ENCODE assay signal across 15 mouse cellular contexts in genomic region chr6:56908397-56908796, GRCm38 (mm10). TPM values are rescaled to one million over a fixed set of nuclear protein-coding genes. Genes with fewer than 3 reads are reported as not detected.
DNase-seq lines count a peak whose midpoint lies in the region; ATAC-seq and TF ChIP-seq lines count a peak whose summit lies in the region.
"Had no signal": no experiment of that assay in that cellular context is flagged by ENCODE, and none has a peak within 500 bp of the region (broad histone marks: within the 10 kb centered on the region; RNA-seq: fewer than 3 reads in every experiment).

No protein-coding gene starts in this region.

- H3K36me3 ChIP-seq in heart, adult 2 months (ENCODE audit: control insufficient read depth, insufficient read depth, low read length): no peaks in the 10 kb centered on the region; the same call in 1 of the 2 replicates
- peaks cover 14% of the 10 kb centered on the region for H3K36me3 ChIP-seq in liver, embryonic 14.5 days (replicated peaks; ENCODE audit: control insufficient read depth, insufficient read depth, low read depth)
- H3K36me3 ChIP-seq: embryonic facial prominence, embryonic 15.5 days; forebrain, embryonic 15.5 days; heart, embryonic 13.5 days; hindbrain, embryonic 15.5 days had no signal

- H3K27me3 ChIP-seq in heart, adult 2 months (ENCODE audit: control insufficient read depth, insufficient read depth, low read length): no peaks in the 10 kb centered on the region
- H3K27me3 ChIP-seq in liver, embryonic 14.5 days (ENCODE audit: control insufficient read depth, insufficient read depth, low read length): no peaks in the 10 kb centered on the region
- H3K27me3 ChIP-seq: embryonic facial prominence, embryonic 15.5 days; forebrain, embryonic 15.5 days; heart, embryonic 13.5 days; hindbrain, embryonic 15.5 days; Patski had no signal

- TF ChIP-seq CTCF in heart, adult 2 months (IDR thresholded peaks at IDR 0.05): no peak
- TF ChIP-seq CTCF in liver, embryonic 14.5 days (IDR thresholded peaks at IDR 0.05; ENCODE audit: low read depth): no peak

- TF ChIP-seq POLR2A in heart, adult 2 months (IDR thresholded peaks at IDR 0.05; ENCODE audit: insufficient read depth, low read depth, low read length): no peak

- H3K4me3 ChIP-seq in heart, adult 2 months: no peak overlapping the region
- H3K4me3 ChIP-seq in liver, embryonic 14.5 days (ENCODE audit: insufficient read depth in 1 of 2, low read depth in 2 of 2, low read length in 2 of 2): no peak overlapping the region
- H3K4me3 ChIP-seq: embryonic facial prominence, embryonic 15.5 days; forebrain, embryonic 15.5 days; heart, embryonic 13.5 days; hindbrain, embryonic 15.5 days had no signal

- peak overlapping the region; percentile 72; the same call in 1 of the 2 replicates for H3K4me2 ChIP-seq in liver, embryonic 14.5 days (ENCODE audit: low read depth)
- H3K4me2 ChIP-seq: embryonic facial prominence, embryonic 15.5 days; forebrain, embryonic 15.5 days; hindbrain, embryonic 15.5 days had no signal

- H3K79me2 ChIP-seq in heart, adult 2 months (replicated peaks; ENCODE audit: control insufficient read depth, insufficient read depth, low read length): no peaks in the 10 kb centered on the region; the same call in none of the 2 replicates

- no peaks in the 10 kb centered on the region for H3K9me3 ChIP-seq in liver, embryonic 14.5 days (ENCODE audit: control insufficient read depth, low read length)
- H3K9me3 ChIP-seq: embryonic facial prominence, embryonic 15.5 days; forebrain, embryonic 15.5 days; heart, embryonic 13.5 days; hindbrain, embryonic 15.5 days had no signal

- no peak overlapping the region for H3K9ac ChIP-seq in heart, adult 2 months (ENCODE audit: low read depth, low read length)
- no peak overlapping the region for H3K9ac ChIP-seq in liver, embryonic 14.5 days (replicated peaks)
- H3K9ac ChIP-seq: embryonic facial prominence, embryonic 15.5 days; forebrain, embryonic 15.5 days; heart, embryonic 13.5 days; hindbrain, embryonic 15.5 days had no signal

- DNase-seq in heart, adult 11 months: peak; percentile 6
- DNase-seq in heart, adult 2 months: no peak
- peak; percentile 62 for DNase-seq in 416B (ENCODE audit: low read depth)
- no peak for DNase-seq in liver, embryonic 14.5 days (ENCODE audit: low read depth in 3 of 3, low spot score in 3 of 3)
- DNase-seq in kidney, adult 8-10 months: no peak
- no peak for DNase-seq in testis, postnatal 14 days (ENCODE audit: low spot score)
- DNase-seq in adrenal gland, adult 2 months: no peak

- 86% methylated on average over 2 of the region's 2 CpGs for WGBS in heart, adult 2 months
- 68% methylated on average over 2 of the region's 2 CpGs for WGBS in liver, embryonic 14.5 days (ENCODE audit: insufficient replicate concordance)

- ATAC-seq in liver, embryonic 14.5 days (ENCODE audit: insufficient read depth): no peak
- peak; percentile 75 for ATAC-seq in megakaryocyte, adult 5-6 weeks (ENCODE audit: poor library complexity, severe bottlenecking)
- ATAC-seq: forebrain, embryonic 15.5 days had no signal

- TF ChIP-seq EP300 in heart, adult 2 months (IDR thresholded peaks at IDR 0.05; ENCODE audit: insufficient read depth, low read depth, low read length): no peak
- no peak for TF ChIP-seq EP300 in liver, embryonic 14.5 days (IDR thresholded peaks at IDR 0.05; ENCODE audit: low read depth)

- intact Hi-C loops in heart, adult 2 months (cut with DNase I): loop anchor here (5.0 kb wide), 1 partner anchor 56 kb away; no protein-coding TSS in a partner anchor

- H3K27ac ChIP-seq in heart, adult 2 months: no peak overlapping the region
- peak overlapping the region; percentile 27 for H3K27ac ChIP-seq in liver, embryonic 14.5 days
- H3K27ac ChIP-seq: embryonic facial prominence, embryonic 15.5 days; forebrain, embryonic 15.5 days; heart, embryonic 13.5 days; hindbrain, embryonic 15.5 days had no signal

- H3K4me1 ChIP-seq in heart, adult 2 months (ENCODE audit: control insufficient read depth, insufficient read depth, low read length): peaks cover 3% of the 10 kb centered on the region
- peaks cover 80 to 88% of the 10 kb centered on the region in 2 experiments for H3K4me1 ChIP-seq in liver, embryonic 14.5 days (replicated peaks; ENCODE audit: control insufficient read depth in 2 of 2, insufficient read depth in 2 of 2, low read length in 1 of 2)

RNA-seq across cellular contexts. Expression of gene Nt5c3, which starts 15.3 kb away (rescaled TPM):
- 10 to 100 TPM; 62.4 to 75.5 TPM for total RNA-seq in heart, adult 2 months (2021)
- polyA plus RNA-seq in heart, adult 2 months (2012; rRNA removed): 16.9 and 49.2 TPM in 2 replicates
- polyA plus RNA-seq in liver, embryonic 14.5 days (2012; rRNA removed): 55.6 and 84.0 TPM in 2 replicates
- polyA plus RNA-seq in liver, embryonic 14.5 days (2014; fragmentation: Nextera tagmentation; extraction: Ambion mirVana): 255 and 257 TPM in 2 replicates
- 64.6 and 71.0 TPM in 2 replicates for total RNA-seq in megakaryocyte, adult 5-6 weeks (2015)
- total RNA-seq in megakaryocyte, adult 5-6 weeks (2017): 36.6 TPM in 2 replicates
- 10 to 100 TPM; 17.8 to 25.3 TPM for total RNA-seq in adrenal gland, adult 2 months (2021)
- polyA plus RNA-seq in adrenal gland, adult 2 months (2012; rRNA removed): 5.6 and 15.5 TPM in 2 replicates

RNA-seq across cellular contexts. Expression of gene Vmn1r4, which starts 15.4 kb away (rescaled TPM):
- under 1 TPM in 1 of 2 experiments, not detected in 1; 0.16 TPM for total RNA-seq in heart, adult 2 months (2021)
- 0.06 and 0.29 TPM in 2 replicates for polyA plus RNA-seq in heart, adult 2 months (2012; rRNA removed)
- polyA plus RNA-seq in liver, embryonic 14.5 days (2012; rRNA removed): 0.10 and 0.13 TPM in 2 replicates
- 0.11 and 0.28 TPM in 2 replicates for polyA plus RNA-seq in liver, embryonic 14.5 days (2014; fragmentation: Nextera tagmentation; extraction: Ambion mirVana)
- total RNA-seq in megakaryocyte, adult 5-6 weeks (2015): 0.47 TPM in 1 of 2 replicates, not detected in the other
- 0.07 TPM in 1 of 2 replicates, not detected in the other for total RNA-seq in megakaryocyte, adult 5-6 weeks (2017)
- under 1 TPM; 0.31 to 0.40 TPM for total RNA-seq in adrenal gland, adult 2 months (2021)
- 0.04 and 0.07 TPM in 2 replicates for polyA plus RNA-seq in adrenal gland, adult 2 months (2012; rRNA removed)
- total RNA-seq: heart, postnatal 36 days had no signal
- polyA plus RNA-seq: activated CD4-positive, CD25-positive, alpha-beta regulatory T cell, adult 4 months had no signal

Comparison
In these comparisons a context has a peak if more than half of its experiments do, and no peak if none do; other contexts are left out.
1. DNase-seq: peak in heart, adult 11 months (single experiment) and 416B (single experiment); none in heart, adult 2 months (0 of 2), liver, embryonic 14.5 days (0 of 3), kidney, adult 8-10 months (0 of 2), testis, postnatal 14 days (single experiment) and adrenal gland, adult 2 months (single experiment).